Mouse (Mus musculus) spleen, postnatal 4 days (tissue): ENCODE data around the gene Slc15a3.

Experiments
- DNase-seq, 2 experiments: peaks; one replicate each; pipeline ENCODE4 v3.0.0; 2022; ENCODE audit warnings: low spot score in 2 of 2

The Slc15a3 gene

DNA sequence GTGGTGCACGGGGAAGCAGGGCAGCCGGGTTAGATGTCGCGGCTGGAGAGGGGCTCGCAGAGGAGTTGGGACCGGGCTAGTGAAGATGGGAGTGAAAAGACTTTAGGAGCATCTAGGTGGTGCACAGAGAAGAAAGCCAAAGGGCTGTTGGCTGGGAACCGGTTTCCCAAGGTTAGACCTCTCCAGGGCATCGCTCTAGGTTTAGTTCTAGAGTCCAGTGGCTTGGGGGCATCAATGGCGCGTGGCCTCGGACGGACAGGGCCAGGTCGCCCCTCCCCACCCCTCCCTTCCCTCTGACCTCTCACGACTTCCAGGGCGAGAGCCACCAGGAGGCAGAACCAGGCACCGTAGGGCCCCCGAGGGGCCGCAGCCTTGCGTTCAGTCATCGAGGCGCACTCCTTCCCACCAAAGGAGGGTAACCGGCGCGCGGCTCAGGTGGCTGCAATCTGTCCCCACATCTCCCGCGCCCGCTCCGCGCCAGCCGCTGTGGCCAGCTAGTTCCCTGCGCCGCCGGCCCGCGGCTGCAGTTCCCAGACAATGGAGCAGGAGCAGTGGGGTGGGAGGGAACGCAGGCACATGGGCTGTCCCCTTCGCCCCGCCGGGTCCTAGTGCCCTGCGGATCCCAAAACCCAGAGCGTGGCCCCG lies 29.8 kb downstream of the Slc15a3 start:
- DNase-seq: no peak

DNA sequence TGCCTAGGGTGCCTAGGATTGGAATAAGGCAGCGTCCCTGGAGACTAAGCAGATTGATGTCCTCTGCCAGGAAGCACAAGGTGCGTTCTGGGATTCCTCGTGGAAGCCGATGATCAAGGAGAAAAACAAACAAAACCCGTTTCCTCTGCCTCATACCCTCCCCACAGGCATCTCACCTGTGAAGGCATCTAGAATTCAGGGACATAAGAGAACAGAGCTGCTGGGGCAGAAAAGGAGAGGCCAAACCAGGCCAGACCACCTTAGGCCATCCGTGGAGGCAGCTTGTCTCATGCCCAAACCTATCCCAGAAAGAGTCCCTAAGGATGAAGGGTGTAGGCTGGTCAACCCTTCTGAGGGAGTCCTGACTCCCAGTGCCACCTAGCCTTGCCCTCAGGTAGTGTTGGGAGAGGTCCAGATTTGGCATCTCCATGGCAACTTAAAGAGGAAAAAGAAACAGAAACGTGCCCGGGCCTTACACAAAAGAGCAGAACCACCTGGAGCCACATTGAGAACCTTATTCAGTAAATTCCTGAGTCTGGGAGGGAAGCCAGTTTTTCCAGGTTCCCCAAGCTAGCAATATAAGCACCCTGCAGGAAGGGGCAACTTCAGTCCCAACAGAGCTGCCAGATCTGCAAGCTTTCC lies 30.5 kb downstream of the Slc15a3 start, which contains the start of gene Tmem132a:
Gene Tmem132a (minus strand): TSS at position 55 of the 642 bp plus-strand sequence.
- no peak for DNase-seq

DNA sequence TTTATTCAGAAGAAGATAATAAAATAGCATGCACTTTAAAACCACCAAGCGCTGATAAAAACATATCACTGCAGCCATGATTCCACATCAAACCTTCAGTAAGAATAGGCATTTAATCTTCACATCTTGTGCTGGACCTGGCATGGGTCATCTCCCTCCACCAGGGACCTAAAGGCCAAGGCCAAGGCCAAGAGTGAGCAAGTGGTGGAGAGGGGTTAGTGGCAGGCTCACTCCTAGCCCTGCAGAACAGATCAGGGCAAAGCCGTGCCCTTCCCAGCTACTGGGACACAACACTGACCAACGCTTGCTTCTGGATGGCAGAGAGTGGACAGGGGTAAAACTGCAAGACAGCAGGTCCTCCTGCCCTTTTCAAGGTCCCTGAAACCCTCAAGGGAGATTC lies 31.1 kb downstream of the Slc15a3 start:
- DNase-seq: no peak

DNA sequence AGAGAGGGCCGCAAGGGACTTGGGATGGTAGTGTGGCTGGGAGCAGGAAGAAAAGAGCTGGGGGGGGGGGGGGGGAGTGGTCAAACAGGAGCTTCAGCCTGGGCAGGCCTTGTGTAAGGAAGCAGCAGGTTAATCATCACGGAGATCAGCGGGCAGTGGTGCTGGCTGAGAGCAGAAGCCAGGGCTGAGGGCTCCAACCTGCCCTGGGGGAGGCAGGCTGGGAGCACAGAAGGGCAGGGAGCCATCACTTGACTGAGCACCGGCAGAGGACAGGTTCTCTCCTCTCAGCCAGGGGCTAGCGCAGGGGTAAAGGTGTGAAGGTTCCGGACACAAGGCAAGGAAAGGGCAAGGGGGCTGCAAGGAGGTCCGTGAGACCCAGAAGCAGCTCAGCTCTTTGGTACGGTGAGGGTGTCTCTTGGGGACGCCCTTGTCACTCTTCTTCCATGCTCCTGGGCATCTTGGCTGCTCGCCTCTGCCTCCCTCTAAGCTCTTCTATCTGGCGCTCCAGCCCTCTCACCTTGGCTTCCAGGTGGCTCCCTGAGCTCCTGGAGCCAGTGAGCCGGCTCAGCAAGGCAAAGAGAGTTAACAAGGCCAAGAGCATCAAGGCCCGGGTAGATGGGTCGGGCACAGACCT lies 31.9 kb downstream of the Slc15a3 start:
- DNase-seq: no peak

DNA sequence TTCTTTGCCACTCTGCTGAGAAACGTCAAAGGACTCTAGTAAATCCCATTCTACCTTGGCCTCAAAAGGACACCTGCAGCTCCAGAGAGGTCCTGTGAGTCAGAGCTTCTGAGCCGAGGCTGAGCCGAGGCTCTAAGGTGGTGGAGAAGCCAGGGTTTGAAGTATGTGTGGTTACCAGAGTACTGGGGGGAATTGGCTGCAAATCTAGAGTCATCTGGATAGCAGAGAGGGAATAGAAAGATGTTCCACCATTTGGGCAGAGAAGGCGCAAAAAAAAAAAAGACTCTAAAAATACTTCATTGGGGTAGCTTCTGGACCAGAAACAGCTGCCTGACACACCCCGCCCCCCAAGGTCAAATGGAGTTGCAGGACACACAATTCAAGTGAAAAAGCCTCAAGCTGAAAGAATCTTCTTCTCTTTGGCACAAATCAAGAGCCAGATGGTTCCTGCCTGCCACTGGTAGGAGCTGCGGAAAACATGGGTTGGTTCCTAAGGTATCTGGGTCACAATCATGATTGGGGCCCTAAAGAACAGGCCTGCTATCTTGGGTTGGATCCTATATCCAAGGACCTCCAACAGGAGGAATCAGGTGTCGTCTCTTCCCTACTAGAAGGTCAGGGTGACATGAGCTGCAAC lies 38.8 kb downstream of the Slc15a3 start:
- peak in 1 of 2 experiments; percentile 52 for DNase-seq

DNA sequence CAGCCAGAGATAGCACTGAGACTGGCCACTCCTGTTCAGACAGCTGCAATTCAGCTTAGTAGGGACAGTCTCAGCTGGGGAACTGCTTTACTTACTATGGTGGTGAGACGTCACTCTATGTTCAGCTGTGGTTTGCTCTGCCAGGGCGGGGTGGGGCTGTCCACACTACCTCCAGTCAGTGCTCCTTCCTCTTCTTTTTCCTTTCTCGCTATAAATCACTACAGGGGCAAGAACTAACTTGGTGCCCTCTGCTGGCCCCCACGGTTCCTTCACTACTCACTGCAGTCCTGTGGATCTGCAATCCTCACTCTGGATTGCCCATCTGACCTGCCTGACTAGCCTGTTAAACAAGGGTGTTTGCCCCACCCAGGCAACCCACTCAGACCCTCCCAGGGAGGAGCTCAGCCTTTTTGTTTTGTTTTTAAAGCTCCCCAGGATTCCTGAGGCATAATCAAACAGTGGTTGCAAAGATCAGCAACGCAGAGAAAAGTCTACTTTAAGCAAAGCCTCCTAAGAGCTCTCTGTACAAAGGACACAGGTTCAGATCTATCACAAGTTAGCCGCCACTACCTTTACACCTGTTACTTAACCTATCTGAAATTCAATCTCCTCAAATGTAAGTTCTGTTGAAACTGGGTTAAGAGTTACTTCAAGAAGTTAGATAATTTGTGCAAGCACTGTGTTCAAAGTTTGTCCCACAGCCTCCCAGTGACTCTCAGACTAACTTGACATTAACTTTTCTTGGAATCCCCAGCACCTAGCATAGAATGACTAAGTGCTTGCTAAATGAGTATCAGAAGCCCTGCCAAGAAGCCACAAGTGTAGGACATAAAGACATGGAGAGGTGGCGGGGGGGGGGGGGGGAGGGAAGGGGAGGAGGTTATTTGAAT lies 40.8 kb downstream of the Slc15a3 start:
- peak; percentile 65 to 76 for DNase-seq

DNA sequence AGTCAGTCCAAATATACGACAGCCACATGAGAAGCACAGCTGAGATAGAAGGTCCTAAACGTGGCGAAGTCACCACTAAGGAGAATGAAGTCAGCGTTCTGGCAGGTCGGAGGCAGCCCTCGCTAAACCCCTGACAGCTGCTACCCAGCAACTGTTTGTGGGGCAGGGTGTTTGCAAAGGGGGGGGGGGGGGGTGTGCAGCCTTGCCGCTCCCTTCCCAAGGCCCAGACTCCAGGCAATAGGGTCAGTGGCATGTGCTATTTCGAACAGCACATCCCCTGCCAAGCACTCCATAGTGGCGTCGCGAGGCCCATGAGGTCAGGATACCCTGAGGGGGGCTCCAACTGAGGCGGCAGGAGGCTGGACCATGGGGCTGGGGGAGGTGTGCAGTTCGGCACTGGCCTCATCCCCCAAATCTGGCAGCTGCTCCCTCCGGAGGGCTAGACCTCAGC lies 41.5 kb downstream of the Slc15a3 start:
- DNase-seq: no peak

DNA sequence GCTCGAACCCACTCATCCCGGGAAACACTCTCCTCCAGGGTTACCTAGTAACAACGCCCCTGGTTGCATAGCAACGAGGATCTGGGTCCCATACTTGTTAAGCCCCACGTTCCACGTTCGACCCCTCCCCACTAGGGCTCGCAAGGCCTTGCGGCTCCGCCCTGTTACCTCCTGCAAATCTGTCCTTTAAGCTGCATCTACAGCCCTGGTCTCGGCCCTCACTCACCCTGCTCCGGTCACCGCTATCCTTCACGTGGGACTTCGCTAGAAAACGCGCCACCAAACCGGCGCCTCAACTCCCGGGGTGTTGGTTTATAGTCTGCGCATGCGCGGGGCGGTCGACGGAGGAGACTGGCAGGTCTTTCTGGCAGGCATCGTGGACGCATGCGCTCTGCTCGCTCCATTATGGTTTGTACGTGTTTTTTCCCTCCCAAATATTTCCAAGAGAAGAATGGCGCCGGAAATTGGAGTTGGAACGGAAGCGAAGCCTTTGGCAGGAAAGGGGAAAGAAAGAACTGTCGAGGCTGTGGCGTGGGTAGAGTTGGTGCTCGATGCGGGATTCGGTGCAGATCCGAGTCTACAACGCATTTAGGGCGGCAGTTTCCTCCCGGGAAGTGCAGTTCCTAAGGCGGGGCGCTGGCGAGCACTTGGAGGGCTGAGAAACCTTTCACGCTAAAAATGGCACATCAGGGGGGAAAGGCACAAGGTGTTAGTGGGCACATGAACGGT lies 42.1 kb downstream of the Slc15a3 start, which contains the start of gene Tmem109:
Gene Tmem109 (minus strand): TSS at position 576 of the 729 bp plus-strand sequence.
- DNase-seq: peak; percentile 88 to 95

DNA sequence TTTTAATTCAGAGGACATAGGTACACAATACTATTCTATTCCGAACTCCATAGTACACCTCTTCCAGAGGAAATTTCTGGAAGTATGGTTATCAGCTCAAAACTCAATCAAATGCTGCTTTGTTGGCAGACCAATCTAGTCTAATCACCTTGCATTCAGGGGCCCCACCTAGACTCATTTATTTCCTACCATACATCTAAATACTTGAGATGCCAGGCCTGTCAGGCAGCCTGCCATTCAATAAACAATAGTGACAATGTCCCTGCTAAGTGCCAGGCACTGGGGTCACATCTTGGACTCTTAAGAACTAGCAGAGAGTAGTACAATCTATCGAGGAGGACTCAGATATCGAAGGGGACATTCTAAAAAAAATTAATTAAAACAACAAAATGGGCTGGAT lies 52.7 kb downstream of the Slc15a3 start:
- DNase-seq: no peak

DNA sequence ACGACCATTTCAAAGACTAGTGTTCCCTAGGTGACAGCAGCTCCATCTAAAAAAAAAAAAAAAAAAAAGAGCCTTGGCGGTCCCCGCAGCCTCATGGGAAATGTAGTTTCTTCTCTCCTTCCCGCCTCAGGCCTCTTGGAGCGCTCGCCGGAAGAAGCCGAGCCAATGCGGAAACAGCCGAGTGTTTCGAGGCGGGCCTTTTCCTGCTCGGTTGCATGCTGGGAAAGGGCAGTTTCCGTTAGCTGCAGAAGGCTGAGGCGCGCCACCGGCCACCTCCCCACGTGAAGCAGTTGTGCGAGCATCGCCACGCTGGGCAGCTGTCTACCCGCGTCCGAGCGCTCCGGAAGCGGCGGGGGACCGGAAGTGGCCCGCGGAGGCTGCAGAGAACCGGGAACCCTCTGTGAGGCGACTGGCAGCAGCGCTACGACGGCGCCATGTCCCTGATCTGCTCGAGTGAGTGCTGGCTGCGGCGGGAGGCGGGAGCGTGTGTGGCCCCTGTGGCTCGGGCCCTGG lies 55.5 kb downstream of the Slc15a3 start, which contains the start of gene Prpf19:
Gene Prpf19 (plus strand): TSS at position 216 of the 513 bp plus-strand sequence.
- DNase-seq: peak; percentile 93 to 96

DNA sequence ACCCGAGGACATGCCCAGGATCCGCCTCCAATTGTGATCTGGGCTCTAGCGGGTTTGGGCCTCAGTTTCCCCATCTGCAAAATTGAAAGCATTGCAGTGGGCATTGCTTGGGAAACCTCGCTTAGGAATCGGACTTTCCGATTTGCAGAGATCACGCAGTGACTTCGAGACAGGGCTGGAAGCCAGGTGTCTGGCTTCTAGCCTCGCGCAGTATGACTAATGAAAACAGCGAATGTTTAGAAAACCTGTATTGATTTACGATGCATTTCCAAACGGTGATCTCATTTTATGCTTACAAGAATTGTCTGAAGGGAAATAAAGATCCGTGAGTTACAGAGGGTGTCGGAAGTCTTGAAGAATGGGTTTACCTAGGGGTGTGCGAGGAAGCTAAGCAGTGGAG lies 56.2 kb downstream of the Slc15a3 start:
- DNase-seq: no peak

DNA sequence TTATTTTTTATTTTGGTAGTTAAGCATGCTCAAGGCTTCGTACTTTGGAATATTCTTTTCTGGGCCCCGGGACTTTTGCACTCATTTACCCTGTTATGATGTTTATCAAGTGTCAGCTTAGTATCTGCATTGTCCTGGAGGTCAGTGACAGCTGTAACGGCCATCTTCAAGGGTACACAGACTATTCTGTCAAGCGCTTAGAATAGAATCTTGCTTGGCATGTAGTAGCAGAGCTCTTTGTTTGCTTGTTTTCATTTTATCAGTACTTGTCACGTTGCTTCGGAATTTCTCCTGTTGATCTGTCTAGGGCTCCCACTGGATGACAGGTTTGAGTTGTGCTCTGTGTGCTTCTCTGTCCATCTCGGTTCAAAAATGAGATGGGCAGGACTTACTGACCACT lies 57.3 kb downstream of the Slc15a3 start:
- no peak for DNase-seq

DNA sequence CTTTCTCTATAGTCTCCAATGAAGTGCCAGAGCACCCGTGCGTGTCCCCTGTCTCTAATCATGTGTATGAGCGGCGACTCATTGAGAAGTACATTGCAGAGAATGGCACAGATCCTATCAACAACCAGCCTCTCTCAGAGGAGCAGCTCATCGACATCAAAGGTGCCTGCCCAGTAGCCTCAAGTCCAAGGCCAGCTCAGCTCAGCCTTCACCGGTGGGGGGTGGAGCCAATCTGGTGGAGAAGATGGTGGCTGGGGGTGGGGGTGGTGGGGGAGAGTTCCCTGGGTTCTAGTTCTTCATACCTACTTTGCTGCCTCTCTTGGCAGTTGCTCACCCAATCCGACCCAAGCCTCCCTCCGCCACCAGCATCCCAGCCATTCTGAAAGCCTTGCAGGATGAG lies 58.0 kb downstream of the Slc15a3 start:
- no peak for DNase-seq

DNA sequence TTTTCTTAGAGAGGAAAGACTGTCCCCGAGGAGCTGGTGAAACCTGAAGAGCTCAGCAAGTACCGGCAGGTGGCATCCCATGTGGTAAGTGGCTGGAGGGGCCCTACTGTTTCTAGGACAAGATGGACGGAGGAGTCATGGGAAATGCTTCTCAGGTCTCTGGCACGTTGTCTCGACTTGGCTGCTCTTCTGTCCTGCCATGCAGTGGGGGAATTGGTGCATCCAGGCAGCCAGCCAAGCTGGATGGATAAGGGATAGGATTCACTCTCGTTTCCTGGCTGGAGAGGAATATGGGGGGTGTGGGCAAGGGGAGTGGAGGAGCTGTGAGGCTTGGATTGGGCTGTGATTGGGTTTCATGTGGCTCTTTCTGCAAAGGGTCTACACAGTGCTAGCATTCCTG lies 60.8 kb downstream of the Slc15a3 start:
- no peak for DNase-seq

DNA sequence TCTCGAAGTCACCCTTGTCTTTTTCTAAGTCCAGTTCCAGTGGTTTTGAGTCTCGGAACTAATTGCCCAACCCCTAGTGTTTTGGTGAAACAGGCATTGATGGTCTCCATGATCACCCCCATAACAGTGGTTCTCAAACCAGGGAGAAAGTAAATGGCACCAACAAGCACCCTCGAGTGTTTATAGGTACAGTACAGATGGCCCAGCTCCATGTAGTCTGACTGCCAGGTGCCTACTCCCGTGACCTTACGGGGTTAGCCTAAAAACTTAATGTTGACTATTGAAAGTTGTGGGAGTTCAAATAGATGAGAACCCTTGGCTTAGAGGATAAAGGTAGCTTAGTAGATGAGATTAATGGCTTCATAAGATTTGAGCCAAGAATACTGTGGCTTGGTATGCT lies 61.5 kb downstream of the Slc15a3 start:
- DNase-seq: no peak

DNA sequence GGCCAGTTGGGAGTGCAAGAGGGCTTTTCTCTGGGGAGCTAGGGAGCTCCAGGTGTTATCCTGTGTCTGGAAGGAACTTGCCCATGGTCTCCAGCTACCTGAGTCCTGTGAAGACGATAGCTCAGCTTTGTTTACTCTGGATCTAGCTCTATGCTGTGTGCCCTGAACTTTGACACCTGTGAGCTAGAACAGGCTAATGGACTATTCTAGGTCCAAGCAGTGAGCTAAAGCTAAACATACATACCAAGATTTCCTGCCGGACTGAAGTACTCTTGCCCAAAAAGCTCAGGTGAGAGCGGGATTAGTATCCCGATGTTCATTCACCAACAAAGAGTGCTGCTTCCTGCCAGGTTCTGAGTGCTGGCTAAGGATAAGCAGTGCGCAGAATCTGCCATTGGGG lies 65.0 kb downstream of the Slc15a3 start:
- no peak for DNase-seq

DNA sequence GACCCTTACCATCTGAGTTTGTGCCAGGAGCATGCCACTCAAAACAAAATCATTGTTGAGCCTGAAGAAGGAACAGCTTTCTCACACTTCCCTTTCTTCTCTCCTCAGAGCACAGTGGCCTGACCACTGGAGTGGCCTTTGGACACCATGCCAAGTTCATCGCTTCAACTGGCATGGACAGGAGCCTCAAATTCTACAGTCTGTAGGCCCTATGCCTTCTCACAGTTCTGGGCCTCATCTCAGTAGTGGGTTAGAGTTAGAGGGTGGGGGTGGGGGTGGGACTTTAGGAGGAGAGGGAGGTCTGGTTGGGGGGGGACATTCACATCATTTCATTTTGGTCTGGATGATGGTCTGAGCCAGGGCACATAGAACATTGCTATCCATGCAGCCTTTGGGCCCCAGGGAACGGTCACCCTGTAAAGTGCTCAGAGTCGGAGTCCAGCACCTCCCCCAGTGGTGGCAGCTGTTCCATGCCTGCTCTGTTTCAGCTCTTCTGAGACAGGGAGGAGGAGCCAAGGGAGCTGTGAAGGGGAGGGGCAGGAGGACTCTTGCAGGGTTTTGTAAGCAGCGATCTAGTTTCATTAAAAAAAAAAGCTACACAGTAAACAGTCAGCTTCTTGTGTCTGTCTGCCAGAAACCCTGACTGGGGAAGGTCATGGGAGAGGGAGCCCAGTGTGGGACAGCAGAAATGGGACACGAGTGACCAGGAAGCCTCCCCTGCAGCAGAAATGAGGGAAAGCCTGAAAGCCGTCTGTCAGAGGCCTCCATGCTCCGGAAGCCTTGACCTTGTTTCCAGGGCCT lies 65.6 kb downstream of the Slc15a3 start:
- no peak for DNase-seq

DNA sequence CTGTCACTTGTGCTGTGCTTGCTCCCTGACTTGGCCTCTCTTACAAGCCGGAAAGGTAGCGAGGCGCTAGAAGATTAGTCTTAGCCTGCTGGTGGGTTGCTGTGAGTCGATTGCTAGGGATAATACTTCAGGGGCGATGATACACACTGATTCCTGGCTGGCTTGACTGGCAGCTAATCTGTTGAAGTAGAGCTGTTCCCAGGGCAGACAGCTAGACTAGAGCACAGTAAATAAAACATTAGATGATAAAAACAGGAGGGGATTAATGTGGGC lies 66.1 kb downstream of the Slc15a3 start:
- no peak for DNase-seq

DNA sequence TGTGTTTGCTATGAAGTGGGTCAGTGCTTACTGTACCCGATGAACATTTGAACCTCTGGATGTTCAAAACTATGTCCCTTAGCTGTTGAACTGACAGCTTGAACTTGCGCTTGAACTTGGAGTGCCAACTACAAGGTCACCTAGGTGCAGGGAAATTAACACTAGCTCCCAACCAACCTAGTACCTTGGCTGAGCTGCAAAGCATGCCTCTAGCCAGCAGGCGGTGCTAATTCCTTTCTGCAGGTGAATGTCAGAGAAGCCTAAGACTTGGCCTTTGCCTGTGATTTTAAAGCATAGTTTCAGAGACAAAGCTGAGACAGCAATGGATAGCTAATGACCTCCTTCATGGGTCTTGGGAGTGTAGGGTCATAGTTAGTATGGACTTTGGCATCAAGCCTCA lies 68.4 kb downstream of the Slc15a3 start:
- peak; percentile 58 to 80 for DNase-seq
